Mouse (Mus musculus) left cerebral cortex, adult 11 months (tissue): Measurements from ENCODE around the gene Isg20.

Experiments used
- DNase-seq: peaks from one replicate; pipeline ENCODE4 v3.0.0; 2022; ENCODE audit warnings: low spot score

Gene Isg20

DNA sequence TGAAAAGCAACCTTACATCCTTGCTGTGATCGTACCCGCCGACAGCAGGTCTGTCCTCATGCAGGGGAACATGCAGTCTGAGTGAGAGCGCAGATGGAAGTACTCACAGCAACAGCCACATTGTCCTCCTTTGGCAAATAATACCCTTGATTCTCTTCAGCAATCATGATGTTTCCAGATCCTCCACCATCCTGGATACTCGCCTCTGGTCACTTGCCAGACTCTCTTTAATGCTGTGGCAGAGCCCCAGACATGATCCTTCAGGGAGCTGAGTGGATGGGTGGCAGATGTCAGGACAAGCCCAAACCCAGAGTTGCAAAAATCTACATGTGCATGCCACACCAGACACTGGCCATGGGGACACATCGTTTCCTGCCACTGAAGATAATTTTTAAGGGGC, 41.9 kb downstream of the Isg20 start:
- DNase-seq, result no peak

DNA sequence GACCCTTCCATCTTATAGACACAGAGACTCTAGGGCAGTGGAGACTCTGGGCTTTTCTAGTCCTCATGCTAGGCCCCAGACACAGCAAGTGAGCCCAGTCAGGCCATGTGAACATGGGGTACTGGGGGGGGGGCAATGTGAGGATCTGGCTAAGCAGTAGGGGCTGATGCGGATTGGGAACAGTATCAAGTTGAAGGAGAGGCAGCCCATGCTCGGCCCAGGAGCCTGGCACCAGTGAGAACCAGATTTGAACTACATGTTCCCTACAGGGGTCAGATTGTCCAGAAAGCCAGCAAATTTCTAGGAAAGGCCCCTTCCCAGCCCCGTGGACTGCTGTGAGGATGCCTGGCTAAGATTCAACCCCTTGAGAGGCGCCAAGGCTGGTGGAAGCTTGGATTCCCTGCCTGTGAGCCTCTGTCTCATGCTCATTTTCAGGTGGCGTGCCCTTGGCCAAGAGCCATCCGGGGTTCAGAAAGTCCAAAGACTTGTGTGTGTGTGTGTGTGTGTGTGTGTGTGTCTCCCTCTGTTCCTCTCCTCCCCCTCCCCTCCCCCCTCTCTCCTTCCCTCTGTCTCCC, 45.4 kb downstream of the Isg20 start:
- DNase-seq, result no peak

DNA sequence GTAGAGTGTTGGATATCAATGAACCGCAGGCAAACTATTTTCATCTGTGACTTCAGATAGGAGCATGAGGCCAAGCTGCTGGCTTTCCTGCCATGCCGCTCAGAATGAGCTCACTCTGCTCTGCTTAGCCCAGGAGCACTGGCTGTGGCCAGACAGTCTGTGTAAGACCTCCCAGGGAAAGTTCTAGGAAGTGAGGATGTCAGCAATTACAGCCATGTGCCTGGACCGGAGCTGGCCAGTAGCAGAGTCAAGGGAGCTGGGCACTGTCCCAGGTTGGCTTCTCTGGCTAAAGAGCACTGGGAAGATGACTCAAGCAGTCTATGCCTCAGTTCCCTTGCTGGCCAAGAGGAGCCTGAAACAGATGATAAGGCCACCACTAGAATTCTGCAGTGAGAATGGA, 50.7 kb downstream of the Isg20 start:
- DNase-seq, result no peak
